ENCODE assay signal across 15 mouse cellular contexts in the genomic region with DNA sequence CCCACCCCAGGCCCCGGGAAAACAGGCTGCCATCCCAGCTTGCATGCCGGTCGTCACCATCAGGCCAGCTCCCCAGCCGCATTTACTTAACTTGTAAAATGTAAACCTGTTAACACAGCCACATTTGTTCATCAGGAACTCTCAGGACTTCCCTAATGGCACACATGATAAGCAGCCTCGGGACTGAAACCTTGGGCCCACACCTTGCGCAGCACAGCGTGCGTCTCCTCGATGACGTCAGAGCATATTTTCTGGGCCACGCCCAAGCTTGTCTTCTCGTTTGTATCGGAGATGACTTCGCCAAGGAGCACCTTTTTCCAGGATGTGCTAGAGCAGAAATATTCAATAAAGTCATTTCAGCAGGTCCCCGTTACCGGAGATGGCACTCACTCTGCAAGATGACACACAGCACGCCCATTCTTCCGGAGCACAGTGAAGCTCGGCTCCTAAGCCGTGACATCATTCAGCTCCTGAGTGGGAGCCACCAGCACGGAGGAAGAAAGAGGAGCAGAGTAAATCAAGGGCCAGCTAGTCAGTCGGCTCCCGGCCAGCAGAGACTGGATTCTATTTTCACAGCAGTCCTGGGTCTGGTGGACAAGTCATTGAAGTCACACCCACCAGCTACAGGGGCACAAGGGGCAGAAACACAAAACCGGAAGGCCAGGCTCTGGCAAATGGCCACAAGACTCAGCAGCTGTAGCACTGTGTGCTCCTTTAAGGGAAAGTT. TPM values are rescaled to one million over a fixed set of nuclear protein-coding genes. Genes with fewer than 3 reads are reported as not detected.
A peak's percentile ranks its signal among the peaks of the same experiment; 100 is the strongest.
DNase-seq lines count a peak whose midpoint lies in the region; ATAC-seq and TF ChIP-seq lines count a peak whose summit lies in the region.
"Had no signal": no experiment of that assay in that cellular context is flagged by ENCODE, and none has a peak within 500 bp of the region (broad histone marks: within the 10 kb centered on the region; RNA-seq: fewer than 3 reads in every experiment).

No protein-coding gene starts in this region.

- ATAC-seq in kidney, embryonic 15.5 days (replicated peaks; ENCODE audit: low FRiP score) = no peak
- ATAC-seq in common myeloid progenitor, adult 5-6 weeks (replicated peaks; ENCODE audit: low read depth, poor library complexity, severe bottlenecking) = peak; percentile 43
- peak; percentile 84 for ATAC-seq in stomach, postnatal 0 days (ENCODE audit: low FRiP score, low TSS enrichment)
- ATAC-seq in monocyte, adult 5-6 weeks (replicated peaks; ENCODE audit: insufficient number of reproducible peaks, low FRiP score, low TSS enrichment, poor library complexity, severe bottlenecking) = no peak
- ATAC-seq: forebrain, embryonic 16.5 days had no signal

- intact Hi-C loops in left cerebral cortex, adult 2 months (cut with DNase I) = no loop called here

- H3K27ac ChIP-seq in kidney, embryonic 15.5 days = no peak overlapping the region
- peak overlapping the region; percentile 71 for H3K27ac ChIP-seq in stomach, postnatal 0 days (replicated peaks)
- H3K27ac ChIP-seq in left cerebral cortex, adult 2 months = no peak overlapping the region
- H3K27ac ChIP-seq: heart, adult 2 months; hindbrain, embryonic 13.5 days; limb, embryonic 12.5 days had no signal

- 0 out of 2 replicates have a peak, but pooled peaks cover 9% of the 10 kb centered on the region for H3K4me1 ChIP-seq in kidney, embryonic 15.5 days
- no peaks in the 10 kb centered on the region; the same call in 1 of the 2 replicates for H3K4me1 ChIP-seq in stomach, postnatal 0 days (replicated peaks; ENCODE audit: control insufficient read depth, insufficient read depth)

- 70% methylated on average over 24 of the region's 24 CpGs for WGBS in kidney, embryonic 15.5 days
- 74% methylated on average over 24 of the region's 24 CpGs for WGBS in stomach, postnatal 0 days

- no peak for TF ChIP-seq CTCF in stomach, postnatal 0 days (IDR thresholded peaks at IDR 0.05; ENCODE audit: low read depth)
- TF ChIP-seq CTCF in left cerebral cortex, adult 2 months (IDR thresholded peaks at IDR 0.05) = no peak

- no peak overlapping the region for H3K4me2 ChIP-seq in kidney, embryonic 15.5 days
- no peak overlapping the region for H3K4me2 ChIP-seq in stomach, postnatal 0 days (replicated peaks; ENCODE audit: low read depth)
- H3K4me2 ChIP-seq: hindbrain, embryonic 13.5 days; limb, embryonic 12.5 days had no signal

- no peaks in the 10 kb centered on the region for H3K27me3 ChIP-seq in kidney, embryonic 15.5 days
- H3K27me3 ChIP-seq in stomach, postnatal 0 days (ENCODE audit: control insufficient read depth, insufficient read depth, low read length) = no peaks in the 10 kb centered on the region
- H3K27me3 ChIP-seq: hindbrain, embryonic 13.5 days; limb, embryonic 12.5 days had no signal

- H3K9me3 ChIP-seq in kidney, embryonic 15.5 days (replicated peaks) = no peaks in the 10 kb centered on the region
- no peaks in the 10 kb centered on the region for H3K9me3 ChIP-seq in stomach, postnatal 0 days (ENCODE audit: control insufficient read depth, low read length)
- H3K9me3 ChIP-seq: G1E; hindbrain, embryonic 13.5 days; limb, embryonic 12.5 days had no signal

- DNase-seq in kidney, postnatal 14 days = peak; percentile 34
- DNase-seq in thymus, postnatal 14 days = peak; percentile 24
- no peak for DNase-seq in thymus, postnatal 10 days (ENCODE audit: low spot score in 2 of 2)
- peak; percentile 78 for DNase-seq in stomach, postnatal 0 days (ENCODE audit: low spot score)
- DNase-seq in left cerebral cortex, adult 2 months (ENCODE audit: extremely low spot score in 1 of 2, low spot score in 2 of 2) = no peak
- DNase-seq: heart, adult 2 months; layer of hippocampus, adult 9-11 months; right cerebral cortex, postnatal 4 days had no signal

- peaks cover 24% of the 10 kb centered on the region for H3K36me3 ChIP-seq in kidney, embryonic 15.5 days
- no peaks in the 10 kb centered on the region for H3K36me3 ChIP-seq in stomach, postnatal 0 days (ENCODE audit: control insufficient read depth, insufficient read depth, low read length)

- no peak for TF ChIP-seq EP300 in stomach, postnatal 0 days (optimal IDR thresholded peaks at IDR 0.05)

- no peak overlapping the region for H3K4me3 ChIP-seq in kidney, embryonic 15.5 days (replicated peaks)
- no peak overlapping the region for H3K4me3 ChIP-seq in stomach, postnatal 0 days (ENCODE audit: low read depth, low read length)
- H3K4me3 ChIP-seq in left cerebral cortex, adult 2 months = no peak overlapping the region
- H3K4me3 ChIP-seq: heart, adult 2 months; hindbrain, embryonic 13.5 days; limb, embryonic 12.5 days had no signal

- no peak overlapping the region for H3K9ac ChIP-seq in kidney, embryonic 15.5 days
- H3K9ac ChIP-seq in stomach, postnatal 0 days (ENCODE audit: low read length) = no peak overlapping the region
- H3K9ac ChIP-seq: hindbrain, embryonic 13.5 days; limb, embryonic 12.5 days had no signal

RNA-seq across cellular contexts. Expression of a gene that starts 18.7 kb away (rescaled TPM):
- 13.9 and 14.3 TPM in 2 replicates for polyA plus RNA-seq in kidney, embryonic 15.5 days (2015; fragmentation: Nextera tagmentation; extraction: Ambion mirVana)
- total RNA-seq in common myeloid progenitor, adult 5-6 weeks (2017) = 8.0 and 19.1 TPM in 2 replicates
- 20.9 and 24.7 TPM in 2 replicates for polyA plus RNA-seq in stomach, postnatal 0 days (2015; fragmentation: Nextera tagmentation; extraction: Ambion mirVana)
- total RNA-seq in monocyte, adult 5-6 weeks (2017) = 10.7 to 13.7 TPM (median 13.0 TPM) in 3 replicates
- total RNA-seq in left cerebral cortex, adult 2 months (2021) = 10 to 100 TPM; 11.4 to 12.7 TPM

RNA-seq across cellular contexts. Expression of a gene that starts 20.5 kb away (rescaled TPM):
- 138 and 140 TPM in 2 replicates for polyA plus RNA-seq in kidney, embryonic 15.5 days (2015; fragmentation: Nextera tagmentation; extraction: Ambion mirVana)
- total RNA-seq in common myeloid progenitor, adult 5-6 weeks (2017) = 26.9 and 36.0 TPM in 2 replicates
- 411 and 426 TPM in 2 replicates for polyA plus RNA-seq in stomach, postnatal 0 days (2015; fragmentation: Nextera tagmentation; extraction: Ambion mirVana)
- total RNA-seq in monocyte, adult 5-6 weeks (2017) = 6.5 to 13.6 TPM (median 12.2 TPM) in 3 replicates
- 10 to 100 TPM; 65.2 to 67.1 TPM for total RNA-seq in left cerebral cortex, adult 2 months (2021)

RNA-seq across cellular contexts. Expression of a gene that starts 42.8 kb away (rescaled TPM):
- polyA plus RNA-seq in kidney, embryonic 15.5 days (2015; fragmentation: Nextera tagmentation; extraction: Ambion mirVana) = not detected in 2 replicates
- total RNA-seq in common myeloid progenitor, adult 5-6 weeks (2017) = not detected in 2 replicates
- 7.7 and 8.0 TPM in 2 replicates for polyA plus RNA-seq in stomach, postnatal 0 days (2015; fragmentation: Nextera tagmentation; extraction: Ambion mirVana)
- total RNA-seq in monocyte, adult 5-6 weeks (2017) = not detected in 3 replicates
- total RNA-seq in left cerebral cortex, adult 2 months (2021) = 1 to 10 TPM; 2.8 to 3.1 TPM
- polyA plus RNA-seq: forebrain, embryonic 16.5 days; G1E; heart, adult 2 months; hindbrain, embryonic 13.5 days; limb, embryonic 12.5 days had no signal

Comparison
In these comparisons a context has a peak if more than half of its experiments do, and no peak if none do; other contexts are left out.
1. DNase-seq: peak in kidney, postnatal 14 days (single experiment), thymus, postnatal 14 days (single experiment) and stomach, postnatal 0 days (single experiment); none in thymus, postnatal 10 days (0 of 2) and left cerebral cortex, adult 2 months (0 of 2).
2. ATAC-seq: peak in common myeloid progenitor, adult 5-6 weeks (single experiment) and stomach, postnatal 0 days (single experiment); none in kidney, embryonic 15.5 days (single experiment) and monocyte, adult 5-6 weeks (single experiment).